Mouse (Mus musculus) ES-Bruce4 (cell line): ENCODE measurements around the gene Stra8. TPM values are rescaled to one million over a fixed set of nuclear protein-coding genes. Genes with fewer than 3 reads are reported as not detected.
A peak's percentile ranks its signal among the peaks of the same experiment; 100 is the strongest.

Experiments
- H3K27ac ChIP-seq: 2 replicates; pipeline ENCODE4 v1.5.1; 2012; ENCODE audit warnings: low read length, inconsistent platforms; ENCODE audit not compliant: insufficient read depth
- H3K27me3 ChIP-seq: 2 replicates; pipeline ENCODE4 v1.6.1; 2012; ENCODE audit warnings: mild to moderate bottlenecking, low read length, inconsistent platforms; ENCODE audit not compliant: control insufficient read depth, poor library complexity, insufficient read depth, severe bottlenecking
- H3K36me3 ChIP-seq: 2 replicates; pipeline ENCODE4 v1.6.1; 2012; ENCODE audit warnings: inconsistent platforms, mild to moderate bottlenecking, low read length, moderate library complexity; ENCODE audit not compliant: control insufficient read depth, poor library complexity, insufficient read depth, severe bottlenecking
- H3K4me1 ChIP-seq: one replicate; pipeline ENCODE4 v1.8.1; 2011; ENCODE audit warnings: low read length; ENCODE audit not compliant: control insufficient read depth, insufficient read depth
- H3K4me3 ChIP-seq: 2 replicates; pipeline ENCODE4 v1.5.1; 2011; ENCODE audit warnings: low read depth, mild to moderate bottlenecking, low read length
- H3K9ac ChIP-seq: 2 replicates; pipeline ENCODE4 v1.6.1; 2012; ENCODE audit warnings: low read depth, mild to moderate bottlenecking, inconsistent platforms; ENCODE audit not compliant: poor library complexity, severe bottlenecking
- H3K9me3 ChIP-seq: replicated peaks from 2 replicates; pipeline ENCODE4 v1.6.1; 2012; ENCODE audit warnings: mild to moderate bottlenecking, low read length, inconsistent platforms; ENCODE audit not compliant: control insufficient read depth, poor library complexity, insufficient read depth, severe bottlenecking
- CTCF ChIP-seq: IDR thresholded peaks from one replicate; pipeline ENCODE4 v1.8.1; 2011; ENCODE audit warnings: low read depth, low read length
- EP300 ChIP-seq: IDR thresholded peaks from 2 replicates; pipeline ENCODE4 v1.6.1; 2011; ENCODE audit warnings: low read depth, low read length; ENCODE audit not compliant: insufficient read depth
- POLR2A ChIP-seq: IDR thresholded peaks from one replicate; pipeline ENCODE4 v1.8.1; 2011; ENCODE audit warnings: low read length; ENCODE audit not compliant: insufficient read depth
- polyA plus RNA-seq: library from polyadenylated mRNA; stranded (reverse); fragments of >200 nt; gene quantifications from 2 replicates; pipeline ENCODE4 v1.2.4, GENCODE M21; 2011; ENCODE audit warnings: low read depth; ENCODE audit not compliant: missing spikeins, insufficient read depth, insufficient read length

Gene Stra8
- polyA plus RNA-seq, 1 experiment = 0.69 TPM

- Histone ChIP-seq H3K9me3 (no peaks in the 10 kb centered on the region), H3K4me3 (no peak overlapping the region), H3K36me3 (no peaks in the 10 kb centered on the region), H3K9ac (no peak overlapping the region), H3K27ac (no peak overlapping the region), H3K4me1 (no peaks in the 10 kb centered on the region), H3K27me3 (no peaks in the 10 kb centered on the region)
- TF ChIP-seq POLR2A = no peak
Measured at GRCm38 (mm10) chr6:34875966-34876834, 43.8 kb upstream of the Stra8 start.

- Histone ChIP-seq H3K36me3 (no peaks in the 10 kb centered on the region), H3K4me3 (no peak overlapping the region), H3K9ac (no peak overlapping the region), H3K9me3 (no peaks in the 10 kb centered on the region), H3K27ac (no peak overlapping the region), H3K27me3 (no peaks in the 10 kb centered on the region), H3K4me1 (no peaks in the 10 kb centered on the region)
- TF ChIP-seq EP300 = no peak
- TF ChIP-seq CTCF = no peak
- no peak for TF ChIP-seq POLR2A
Measured at GRCm38 (mm10) chr6:34876835-34877156, 43.2 kb upstream of the Stra8 start.

- no peak within 1 kb of the TSS for H3K27ac ChIP-seq
- peak within 1 kb of the TSS; percentile 73 for H3K9ac ChIP-seq
- no peaks in the 10 kb centered on the region for H3K4me1 ChIP-seq
- H3K27me3 ChIP-seq = no peaks in the 10 kb centered on the region
- no peaks in the 10 kb centered on the region for H3K9me3 ChIP-seq
- TF ChIP-seq CTCF = peak; percentile 31
- no peak for TF ChIP-seq POLR2A
- 0 out of 2 replicates have a peak, but pooled peaks have one; percentile 13 for TF ChIP-seq EP300
- peak within 1 kb of the TSS; percentile 93 for H3K4me3 ChIP-seq
- H3K36me3 ChIP-seq = no peaks in the 10 kb centered on the region
Measured at GRCm38 (mm10) chr6:34877509-34878321, 42.2 kb upstream of the Stra8 start, which contains the start of gene Cyren. Gene Cyren, minus strand, starts transcription at chr6:34878060.

DNA sequence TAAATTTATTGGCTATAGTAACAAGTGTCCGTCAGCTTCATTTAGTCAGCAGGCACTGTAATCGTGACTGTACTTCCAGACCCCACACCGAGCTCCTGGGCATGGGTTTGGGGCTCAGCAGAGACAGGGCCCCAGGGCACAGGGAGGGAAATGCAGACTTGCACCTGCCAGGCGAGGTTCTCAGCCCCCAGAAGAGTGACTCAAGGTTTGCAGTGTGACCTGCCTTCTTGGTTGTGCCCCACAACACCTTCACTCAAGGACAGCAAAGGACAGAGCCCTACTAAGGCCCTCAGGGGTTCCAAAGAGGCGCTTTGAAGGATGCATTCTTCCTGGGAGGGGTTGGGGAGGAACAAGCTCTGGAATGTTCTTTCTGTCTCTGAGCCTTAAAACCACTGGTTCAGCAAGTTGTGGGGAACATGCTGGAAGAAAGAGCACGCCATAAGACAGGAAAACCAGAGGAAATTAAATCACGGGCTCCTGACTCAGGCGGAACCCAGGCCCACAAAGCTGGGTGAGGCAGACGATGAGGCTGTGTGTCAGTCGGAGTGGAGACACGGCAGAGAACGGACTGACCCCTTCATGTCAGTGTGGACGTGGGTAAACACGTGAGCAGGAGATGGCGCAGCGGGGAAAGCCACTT is 40.7 kb upstream of the Stra8 start:
- Histone ChIP-seq H3K27ac (no peak overlapping the region), H3K9me3 (no peaks in the 10 kb centered on the region), H3K9ac (no peak overlapping the region), H3K27me3 (no peaks in the 10 kb centered on the region), H3K4me1 (no peaks in the 10 kb centered on the region), H3K36me3 (no peaks in the 10 kb centered on the region), H3K4me3 (no peak overlapping the region)
- TF ChIP-seq POLR2A (no peak), EP300 (no peak), CTCF (no peak)

DNA sequence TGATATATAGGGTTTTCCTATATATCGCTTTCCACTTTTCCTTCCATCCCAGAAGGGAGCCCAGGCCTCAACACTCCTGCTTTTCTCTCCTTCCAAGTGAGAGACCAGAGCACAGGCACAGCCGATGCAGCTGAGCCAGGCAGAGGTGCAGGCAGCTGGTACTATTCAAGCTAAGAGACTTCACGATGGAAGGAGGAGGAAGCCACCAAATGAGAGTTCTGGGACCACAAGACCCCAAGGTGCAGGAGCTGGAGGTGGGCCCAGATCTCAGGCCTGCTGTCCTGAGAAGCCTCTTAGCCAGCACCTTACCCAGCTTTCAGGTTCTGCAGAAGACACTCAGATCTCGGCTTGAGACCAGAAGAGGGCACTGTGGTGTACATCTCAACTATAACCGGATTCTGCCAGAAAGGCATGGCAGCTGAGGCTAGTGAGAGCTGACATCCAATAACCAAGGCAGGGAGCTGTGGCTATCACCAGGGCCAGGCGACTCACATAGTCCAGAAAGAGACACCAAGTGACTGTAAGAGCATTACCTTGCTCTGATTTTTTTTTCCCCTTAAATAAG is 40.0 kb upstream of the Stra8 start:
- Histone ChIP-seq H3K4me1 (no peaks in the 10 kb centered on the region), H3K9me3 (no peaks in the 10 kb centered on the region), H3K27me3 (no peaks in the 10 kb centered on the region), H3K4me3 (no peak overlapping the region), H3K27ac (no peak overlapping the region), H3K9ac (no peak overlapping the region), H3K36me3 (no peaks in the 10 kb centered on the region)
- TF ChIP-seq EP300 (no peak), CTCF (peak; percentile 32)
